In genomic region chr17:25405224-25405895, GRCm38 (mm10) we compare ENCODE assay signal across 8 mouse cellular contexts. TPM values are rescaled to one million over a fixed set of nuclear protein-coding genes. Genes with fewer than 3 reads are reported as not detected.
DNase-seq lines count a peak whose midpoint lies in the region; ATAC-seq and TF ChIP-seq lines count a peak whose summit lies in the region.

No protein-coding gene starts in this region.

- 15% methylated on average over 10 of the region's 10 CpGs for WGBS in liver, embryonic 14.5 days (ENCODE audit: insufficient replicate concordance)

- DNase-seq in adrenal gland, adult (ENCODE audit: inconsistent age in 2 of 2, low spot score in 1 of 2): peak; percentile 79 to 86
- no peak for DNase-seq in adrenal gland, adult 8-10 months
- DNase-seq in retina, postnatal 1 day: peak; percentile 70
- no peak for DNase-seq in retina, embryonic 14.5 days (ENCODE audit: low spot score)
- no peak for DNase-seq in liver, embryonic 14.5 days (ENCODE audit: low read depth in 3 of 3, low spot score in 3 of 3)
- DNase-seq in urinary bladder, adult 18-20 months (ENCODE audit: low spot score in 2 of 2): no peak
- no peak for DNase-seq in spleen, postnatal 10 days (ENCODE audit: low spot score in 2 of 2)

- peak; percentile 58; the same call in 1 of the 2 replicates for ATAC-seq in liver, embryonic 14.5 days (ENCODE audit: insufficient read depth)
- ATAC-seq in megakaryocyte, adult 5-6 weeks (ENCODE audit: poor library complexity, severe bottlenecking): no peak

- no peaks in the 10 kb centered on the region for H3K4me1 ChIP-seq in liver, embryonic 14.5 days (replicated peaks; ENCODE audit: control insufficient read depth in 2 of 2, insufficient read depth in 2 of 2, low read length in 1 of 2)

- no peak for TF ChIP-seq CTCF in liver, embryonic 14.5 days (IDR thresholded peaks at IDR 0.05; ENCODE audit: low read depth)

- H3K27ac ChIP-seq in liver, embryonic 14.5 days: no peak overlapping the region

- H3K4me3 ChIP-seq in liver, embryonic 14.5 days (ENCODE audit: insufficient read depth in 1 of 2, low read depth in 2 of 2, low read length in 2 of 2): no peak overlapping the region

- no peak overlapping the region for H3K4me2 ChIP-seq in liver, embryonic 14.5 days (ENCODE audit: low read depth)

- no peak overlapping the region for H3K9ac ChIP-seq in liver, embryonic 14.5 days (replicated peaks)

- H3K9me3 ChIP-seq in liver, embryonic 14.5 days (ENCODE audit: control insufficient read depth, low read length): no peaks in the 10 kb centered on the region

- H3K27me3 ChIP-seq in liver, embryonic 14.5 days (ENCODE audit: control insufficient read depth, insufficient read depth, low read length): no peaks in the 10 kb centered on the region

- H3K36me3 ChIP-seq in liver, embryonic 14.5 days (replicated peaks; ENCODE audit: control insufficient read depth, insufficient read depth, low read depth): no peaks in the 10 kb centered on the region

- no peak for TF ChIP-seq EP300 in liver, embryonic 14.5 days (IDR thresholded peaks at IDR 0.05; ENCODE audit: low read depth)

RNA-seq across cellular contexts. Expression of gene Cacna1h, which starts 28.2 kb away (rescaled TPM):
- total RNA-seq in adrenal gland, adult 8-10 months (2022): 100 to 1,000 TPM; 117 to 206 (median 157) TPM
- polyA plus RNA-seq in liver, embryonic 14.5 days (2012; rRNA removed): 1.2 and 1.3 TPM in 2 replicates
- polyA plus RNA-seq in liver, embryonic 14.5 days (2014; fragmentation: Nextera tagmentation; extraction: Ambion mirVana): 0.13 and 0.50 TPM in 2 replicates
- total RNA-seq in megakaryocyte, adult 5-6 weeks (2015): 0.05 TPM in 1 of 2 replicates, not detected in the other
- not detected in 2 replicates for total RNA-seq in megakaryocyte, adult 5-6 weeks (2017)

RNA-seq across cellular contexts. Expression of gene Tpsg1, which starts 36.3 kb away (rescaled TPM):
- total RNA-seq in adrenal gland, adult 8-10 months (2022): not detected
- 0.51 and 0.93 TPM in 2 replicates for polyA plus RNA-seq in liver, embryonic 14.5 days (2012; rRNA removed)
- 0.49 and 0.53 TPM in 2 replicates for polyA plus RNA-seq in liver, embryonic 14.5 days (2014; fragmentation: Nextera tagmentation; extraction: Ambion mirVana)
- total RNA-seq in megakaryocyte, adult 5-6 weeks (2015): not detected in 2 replicates
- not detected in 2 replicates for total RNA-seq in megakaryocyte, adult 5-6 weeks (2017)

RNA-seq across cellular contexts. Expression of gene Tpsb2, which starts 39.3 kb away (rescaled TPM):
- 1 to 10 TPM; 1.9 to 4.4 (median 2.4) TPM for total RNA-seq in adrenal gland, adult 8-10 months (2022)
- 0.11 and 0.12 TPM in 2 replicates for polyA plus RNA-seq in liver, embryonic 14.5 days (2012; rRNA removed)
- 0.44 TPM in 1 of 2 replicates, not detected in the other for polyA plus RNA-seq in liver, embryonic 14.5 days (2014; fragmentation: Nextera tagmentation; extraction: Ambion mirVana)
- not detected in 2 replicates for total RNA-seq in megakaryocyte, adult 5-6 weeks (2015)
- total RNA-seq in megakaryocyte, adult 5-6 weeks (2017): not detected in 2 replicates

RNA-seq across cellular contexts. Expression of gene Tekt4, which starts 49.1 kb away (rescaled TPM):
- under 1 TPM in 2 of 4 experiments, not detected in 2; 0.23 to 0.45 TPM for total RNA-seq in adrenal gland, adult 8-10 months (2022)
- 0.07 TPM in 1 of 2 replicates, not detected in the other for polyA plus RNA-seq in liver, embryonic 14.5 days (2012; rRNA removed)
- 0.13 TPM in 1 of 2 replicates, not detected in the other for polyA plus RNA-seq in liver, embryonic 14.5 days (2014; fragmentation: Nextera tagmentation; extraction: Ambion mirVana)
- total RNA-seq in megakaryocyte, adult 5-6 weeks (2015): not detected in 2 replicates
- total RNA-seq in megakaryocyte, adult 5-6 weeks (2017): not detected in 2 replicates

RNA-seq across cellular contexts. Expression of gene Tpsab1, which starts 60.0 kb away (rescaled TPM):
- total RNA-seq in adrenal gland, adult 8-10 months (2022): 1 to 10 TPM in 1 of 4 experiments, under 1 TPM in 2, not detected in 1; 0.43 to 1.1 (median 0.59) TPM
- polyA plus RNA-seq in liver, embryonic 14.5 days (2012; rRNA removed): not detected in 2 replicates
- not detected in 2 replicates for polyA plus RNA-seq in liver, embryonic 14.5 days (2014; fragmentation: Nextera tagmentation; extraction: Ambion mirVana)
- not detected in 2 replicates for total RNA-seq in megakaryocyte, adult 5-6 weeks (2015)
- total RNA-seq in megakaryocyte, adult 5-6 weeks (2017): not detected in 2 replicates

Comparison
In these comparisons a context has a peak if more than half of its experiments do, and no peak if none do; other contexts are left out.
1. DNase-seq: peak in adrenal gland, adult (2 of 2) and retina, postnatal 1 day (single experiment); none in adrenal gland, adult 8-10 months (single experiment), retina, embryonic 14.5 days (single experiment), liver, embryonic 14.5 days (0 of 3), urinary bladder, adult 18-20 months (0 of 2) and spleen, postnatal 10 days (0 of 2).
2. RNA of gene Cacna1h, which starts 28.2 kb away (total RNA-seq): 117 to 206 TPM in adrenal gland, adult 8-10 months; 0.05 TPM in megakaryocyte, adult 5-6 weeks; every median in the first group is over 100 times any median in the second.